Mouse (Mus musculus): ENCODE measurements around the gene Zfp467.

Zfp467 gene

DNA sequence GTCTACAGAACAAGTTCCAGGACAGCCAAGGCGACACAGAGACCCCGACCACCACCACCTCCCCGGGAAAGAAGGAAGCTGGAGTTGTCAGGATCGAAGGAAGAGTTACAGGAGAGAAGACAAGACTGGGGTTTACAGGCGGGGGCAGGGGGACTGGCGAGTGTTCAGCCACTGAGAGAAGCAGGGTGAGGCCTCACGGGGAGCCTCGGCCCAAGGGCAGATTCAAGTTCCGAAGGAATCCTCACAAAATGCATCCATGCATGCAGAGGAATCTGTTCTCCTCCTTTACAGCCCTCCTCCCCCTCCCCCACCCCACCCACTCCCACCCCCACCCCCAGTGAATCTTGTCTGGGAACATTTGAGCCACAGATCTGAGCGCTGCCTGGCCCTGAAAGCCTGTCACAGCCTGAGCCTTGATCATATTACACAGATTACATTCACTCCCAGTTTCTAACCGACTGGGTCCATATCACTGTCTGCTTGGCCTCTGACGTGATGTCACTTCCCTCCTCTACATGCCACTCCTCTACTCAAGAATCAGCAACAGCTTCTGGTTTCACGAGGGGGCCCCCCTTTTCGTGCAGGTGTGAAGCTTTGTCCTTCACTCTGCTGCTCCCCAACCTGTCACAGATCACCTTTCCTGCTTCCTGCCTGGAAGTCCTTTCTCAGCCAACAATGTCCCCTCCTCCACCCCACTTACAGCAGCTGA is 5.2 kb downstream of the Zfp467 start:
- DNase-seq (ENCODE audit: low spot score), result no peak

DNA sequence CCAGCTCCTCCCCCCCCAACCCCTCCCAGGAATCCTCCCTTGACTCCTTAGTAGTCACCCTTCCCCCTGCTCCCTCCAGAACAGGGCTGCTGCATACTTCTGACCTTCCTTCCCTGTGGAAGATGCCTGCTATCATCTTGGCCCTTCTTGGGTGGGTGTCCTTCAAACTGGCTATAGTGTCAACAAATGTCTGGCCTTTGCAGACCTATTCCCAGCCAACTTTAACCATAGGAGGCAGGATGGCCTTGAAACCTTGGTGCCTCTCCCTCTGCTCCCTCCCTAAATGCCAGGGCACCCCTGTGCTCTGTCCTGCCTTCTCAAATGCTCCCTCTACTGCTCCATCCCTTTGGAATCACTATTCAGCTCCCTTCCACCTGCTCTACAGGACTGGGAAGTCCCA is 6.0 kb downstream of the Zfp467 start:
- no peak for DNase-seq (ENCODE audit: low spot score)

DNA sequence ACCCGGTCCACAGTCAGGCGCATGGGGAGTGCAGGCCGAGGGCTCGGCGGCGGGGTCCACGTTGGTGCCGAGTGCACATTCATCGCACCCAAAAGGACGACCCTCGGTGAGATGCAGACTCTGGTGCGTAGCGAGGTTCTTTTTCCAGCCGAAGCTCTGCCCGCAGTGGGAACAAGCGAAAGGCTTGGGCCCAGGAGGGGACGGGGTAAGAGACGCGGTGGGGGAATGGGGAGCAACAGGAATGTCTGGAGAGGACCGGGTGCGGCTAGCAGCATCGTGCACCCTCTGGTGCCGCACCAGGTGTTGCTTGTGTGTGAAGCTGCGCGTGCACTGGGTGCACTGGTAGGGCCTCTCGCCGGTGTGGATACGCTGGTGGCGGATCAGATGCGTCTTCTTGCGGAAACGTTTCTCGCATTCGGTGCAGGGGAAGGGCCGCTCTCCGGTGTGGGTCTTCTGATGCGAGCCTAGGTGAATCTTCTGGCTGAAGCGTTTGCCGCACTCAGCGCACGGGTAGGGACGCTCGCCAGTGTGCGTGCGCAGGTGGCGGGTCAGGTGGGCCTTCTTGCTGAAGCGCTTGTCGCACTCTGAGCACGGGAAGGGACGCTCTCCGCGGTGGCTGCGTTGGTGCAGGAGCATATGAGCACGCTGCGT is 7.0 kb downstream of the Zfp467 start:
- DNase-seq (ENCODE audit: low spot score), result no peak

DNA sequence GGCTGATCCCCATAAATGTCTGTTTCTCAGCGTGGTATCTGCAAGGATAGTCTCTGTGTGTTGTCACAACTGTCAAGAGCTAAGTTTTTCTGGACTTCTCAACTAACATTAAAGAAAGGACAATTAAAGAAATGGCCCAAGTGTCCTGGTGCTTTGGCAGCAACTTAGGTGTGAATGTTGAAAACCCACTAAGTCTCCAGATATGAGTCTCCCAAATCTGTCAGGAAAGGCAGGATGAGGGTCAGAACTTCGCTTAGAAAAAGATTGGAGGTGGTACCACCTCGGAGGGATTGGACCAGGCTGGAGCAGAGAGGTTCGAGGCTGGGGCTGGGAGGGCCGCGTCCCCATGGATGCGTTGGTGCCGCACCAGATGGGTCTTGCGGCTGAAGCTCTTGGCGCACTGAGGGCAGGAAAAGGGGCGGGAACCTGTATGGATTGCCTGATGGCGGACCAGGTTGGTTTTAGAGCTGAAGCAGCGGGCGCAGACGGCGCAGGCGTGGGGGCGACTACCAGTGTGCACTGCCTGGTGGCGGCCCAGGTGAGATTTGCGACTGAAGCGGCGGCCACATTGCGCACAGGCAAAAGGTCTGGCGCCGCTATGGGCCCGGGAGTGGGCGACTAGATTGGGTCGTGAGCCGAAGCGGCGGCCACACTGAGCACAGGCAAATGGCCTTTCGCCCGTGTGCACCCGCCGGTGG is 7.8 kb downstream of the Zfp467 start:
- DNase-seq (ENCODE audit: low spot score), result no peak

DNA sequence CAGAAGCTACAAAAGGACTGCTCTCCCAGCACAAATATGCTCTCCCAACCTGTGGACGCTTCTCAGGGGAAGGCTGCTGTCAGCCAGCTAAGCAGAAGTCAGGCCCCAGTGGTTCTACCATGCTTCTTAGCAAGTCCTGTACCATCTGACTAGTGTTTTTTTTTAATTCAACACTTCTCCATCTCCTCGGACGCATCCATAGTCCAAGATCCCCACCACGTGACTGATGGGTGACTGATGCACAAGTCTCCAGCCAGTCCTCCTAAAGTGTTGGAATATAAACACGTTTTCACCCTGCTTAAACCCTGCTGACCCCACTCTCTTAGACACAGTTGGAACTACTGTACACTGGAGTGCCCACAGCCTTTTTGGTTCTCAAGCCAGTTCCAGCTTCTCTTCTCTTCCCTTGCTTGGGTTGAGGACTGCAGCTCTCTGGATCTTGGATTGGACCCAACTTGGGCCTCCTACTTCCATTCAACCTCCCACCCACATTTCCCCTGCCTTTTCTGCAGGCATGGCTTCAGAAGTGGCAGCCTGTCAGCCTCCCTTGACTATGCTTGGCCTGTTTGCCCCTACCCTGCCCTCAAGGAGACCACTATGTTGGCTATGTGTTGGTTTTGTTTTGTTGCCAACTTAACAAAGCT is 9.8 kb downstream of the Zfp467 start:
- no peak for DNase-seq (ENCODE audit: low spot score)

DNA sequence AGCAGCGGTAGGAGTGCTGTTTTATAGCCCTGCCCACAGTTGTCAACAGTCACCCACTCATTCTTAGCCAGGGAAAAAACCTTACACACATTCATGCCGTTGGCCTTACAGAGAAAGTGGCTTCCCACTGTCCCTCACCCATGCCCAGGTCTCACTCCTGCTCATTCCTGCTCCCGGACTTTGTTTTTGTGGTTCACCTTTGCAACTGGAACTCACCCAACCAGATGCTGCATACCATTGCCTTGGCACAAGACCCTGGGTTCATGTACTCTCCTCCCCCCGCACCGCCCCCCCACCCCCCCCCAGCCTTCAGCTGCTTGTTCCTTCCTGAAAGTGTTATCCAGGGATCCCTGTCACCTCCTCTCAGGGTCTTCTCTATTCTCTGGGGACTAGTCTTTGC is 10.5 kb downstream of the Zfp467 start:
- no peak for DNase-seq (ENCODE audit: low spot score)

DNA sequence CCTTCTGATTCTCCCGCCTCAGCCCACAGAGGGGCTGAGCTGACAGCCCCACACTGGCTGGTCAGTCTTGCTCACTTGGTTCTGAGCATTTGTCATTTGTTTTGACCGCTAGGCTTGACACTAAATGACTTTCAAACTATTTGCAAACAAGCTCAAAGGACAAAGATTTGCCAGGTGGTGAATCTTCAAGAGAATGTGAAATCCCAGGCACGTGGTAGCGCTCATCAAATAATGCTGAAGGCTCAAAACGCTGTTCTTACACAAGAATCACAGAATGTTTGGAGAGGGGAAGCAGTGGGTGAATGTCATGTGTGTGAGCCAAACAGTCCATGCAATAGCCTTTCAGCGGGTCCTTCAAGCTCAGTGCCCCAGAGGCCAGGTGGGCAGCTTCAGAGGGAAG is 11.0 kb downstream of the Zfp467 start:
- DNase-seq (ENCODE audit: low spot score), result no peak

DNA sequence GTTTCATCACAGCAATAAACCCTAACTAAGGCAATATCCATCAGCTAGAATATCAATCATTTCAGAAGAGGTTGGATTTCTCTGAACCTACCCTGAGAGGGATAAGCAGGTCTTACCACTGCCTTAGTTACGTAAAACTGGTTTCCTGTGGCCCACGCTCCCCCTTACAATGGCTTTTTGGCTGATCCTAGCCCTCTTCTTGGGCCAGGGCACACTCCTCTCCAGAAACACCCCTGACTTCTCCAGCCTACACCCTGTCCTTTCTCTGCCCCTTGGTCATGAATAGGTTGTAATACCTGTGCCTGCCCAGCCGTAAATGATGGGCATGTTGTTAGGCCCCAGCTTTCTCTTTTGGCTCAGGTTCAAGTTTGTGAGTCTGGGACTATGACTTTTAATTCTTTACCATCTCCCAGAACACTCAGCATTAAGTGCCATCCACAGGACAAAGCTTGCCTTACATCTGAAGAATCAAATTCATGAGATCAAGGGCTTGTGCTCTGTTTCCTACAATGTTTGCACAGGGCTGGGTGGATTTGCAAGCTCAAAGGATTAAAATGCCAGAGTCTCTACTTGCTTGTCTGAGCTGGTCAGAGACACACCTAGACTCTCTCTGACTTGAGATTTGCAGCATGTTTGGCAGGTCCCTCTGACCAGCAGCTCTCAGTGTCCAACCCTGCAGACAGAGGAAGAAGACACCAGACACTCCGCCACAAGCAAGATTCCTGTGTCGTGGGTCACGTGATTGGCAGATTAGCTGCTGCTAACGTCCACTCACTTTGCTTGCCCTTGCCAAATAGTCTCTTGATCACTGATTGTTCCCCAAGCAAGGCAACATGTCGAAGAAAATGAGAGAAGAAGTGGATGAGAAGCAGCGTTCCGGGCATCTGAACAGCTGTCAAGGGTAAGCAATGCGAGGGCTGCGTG is 12.5 kb downstream of the Zfp467 start:
- DNase-seq (ENCODE audit: low spot score), result no peak

DNA sequence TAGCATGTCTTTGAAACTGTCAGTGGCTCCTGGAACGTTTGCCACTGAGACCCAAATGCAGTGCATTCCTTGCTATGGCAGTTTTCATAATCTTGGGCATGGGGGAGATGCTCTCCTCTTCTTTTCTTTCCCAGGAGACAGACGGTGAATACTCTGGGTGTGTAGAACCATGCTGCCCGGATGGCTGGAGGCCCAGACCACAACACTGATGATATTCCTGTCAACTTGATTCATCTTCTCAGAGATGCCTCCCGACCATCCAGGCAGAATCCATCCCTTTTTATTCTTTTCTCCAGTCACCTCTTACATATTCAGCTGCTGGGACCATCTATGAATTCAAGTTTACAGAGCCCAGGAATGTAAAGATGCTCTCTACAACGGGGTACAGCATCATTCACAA is 14.9 kb downstream of the Zfp467 start:
- DNase-seq (ENCODE audit: low spot score), result no peak

DNA sequence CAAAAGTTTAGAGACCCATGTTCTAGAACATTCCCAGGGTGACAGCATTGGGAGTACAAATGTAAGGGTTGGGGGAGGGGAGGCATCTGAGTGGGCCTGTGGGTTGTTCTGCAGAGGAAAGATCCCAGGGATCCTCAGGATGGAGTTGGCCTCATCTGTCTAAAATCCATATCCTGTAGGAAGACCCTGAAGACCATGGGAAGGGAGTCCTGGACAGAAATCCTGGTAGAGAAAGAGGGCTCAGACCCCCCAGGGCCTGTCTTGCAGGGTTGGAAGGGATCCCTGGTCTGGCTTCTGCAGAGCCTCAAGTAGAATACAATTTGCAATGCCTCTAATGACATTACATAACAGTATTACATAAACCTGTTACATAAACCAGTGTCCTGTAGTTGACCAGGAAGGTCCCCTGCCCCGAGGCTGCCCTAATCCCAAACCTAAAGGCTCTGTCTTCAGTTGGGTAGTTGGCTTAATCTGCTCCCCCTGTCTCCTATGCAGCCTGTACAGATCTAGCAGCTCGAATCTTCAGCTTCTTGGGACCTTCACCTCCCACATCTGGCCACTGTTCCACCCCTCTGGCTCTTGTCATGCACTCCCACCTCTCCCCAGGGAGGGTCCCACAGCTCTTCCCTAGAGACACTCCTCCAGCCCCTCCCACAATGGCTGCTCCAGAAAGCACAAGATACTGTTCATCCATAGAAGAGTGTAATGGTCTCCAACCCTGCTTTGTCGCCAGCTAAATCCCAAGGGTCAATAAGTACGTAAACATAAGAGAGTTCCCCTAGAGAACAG is 16.7 kb downstream of the Zfp467 start:
- DNase-seq (ENCODE audit: low spot score), result no peak

DNA sequence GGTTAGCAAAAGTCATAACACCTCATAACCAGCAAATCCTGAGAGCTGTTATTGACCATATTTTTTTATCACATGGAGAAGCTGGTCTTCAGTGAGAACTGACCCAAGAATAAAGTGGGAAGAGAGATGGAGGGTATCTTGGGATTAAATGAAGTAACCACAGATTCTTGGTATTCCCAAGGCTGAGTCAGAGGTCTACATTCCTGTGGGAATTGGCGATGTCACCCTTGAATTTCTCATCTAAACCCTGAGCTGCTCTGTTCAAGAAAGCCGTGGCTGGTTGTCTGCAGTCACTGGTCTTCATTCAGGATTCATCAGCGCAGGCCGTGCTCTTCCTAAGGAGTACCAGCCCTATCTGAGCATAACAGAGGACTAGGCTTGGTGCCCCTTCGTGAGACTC is 18.7 kb downstream of the Zfp467 start:
- no peak for DNase-seq (ENCODE audit: low spot score)

DNA sequence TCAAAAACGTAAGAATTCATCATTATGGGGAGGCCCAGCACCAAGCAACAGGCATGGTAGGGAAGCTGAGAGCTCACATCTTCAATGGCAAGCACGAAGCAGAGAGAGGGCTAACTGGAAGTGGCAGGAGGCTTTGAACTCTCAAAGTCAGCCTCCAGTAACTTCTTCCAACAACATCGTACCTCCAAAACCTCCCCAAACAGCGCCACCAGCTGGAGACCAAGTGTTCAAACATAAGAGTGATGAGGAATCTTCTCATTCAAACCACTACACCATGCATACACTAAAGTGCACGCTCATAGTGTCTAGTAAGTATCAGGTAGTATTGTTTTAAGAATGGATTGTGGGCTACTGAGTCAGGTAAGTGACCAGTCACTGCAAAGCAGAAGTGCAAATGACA is 21.6 kb downstream of the Zfp467 start:
- DNase-seq (ENCODE audit: low spot score), result no peak

DNA sequence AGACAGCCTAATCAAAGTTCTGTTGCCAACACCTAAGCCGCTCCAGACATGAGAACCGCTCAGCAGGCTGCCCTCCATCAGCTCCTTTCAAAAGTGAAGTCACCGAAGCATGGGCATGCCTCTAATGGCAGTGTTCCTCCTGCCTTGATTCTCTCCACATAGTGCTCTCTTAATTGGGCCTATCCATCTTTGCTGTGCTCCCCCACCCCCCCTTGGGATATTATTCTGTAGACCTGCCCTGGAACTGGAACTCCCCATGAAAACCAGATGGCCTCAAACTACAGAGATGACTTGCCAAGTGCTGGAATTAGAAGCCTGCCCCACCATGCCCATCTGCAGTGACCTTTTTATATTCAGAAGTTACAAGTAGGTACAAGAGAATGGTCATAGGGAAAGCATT is 22.3 kb downstream of the Zfp467 start:
- no peak for DNase-seq (ENCODE audit: low spot score)

DNA sequence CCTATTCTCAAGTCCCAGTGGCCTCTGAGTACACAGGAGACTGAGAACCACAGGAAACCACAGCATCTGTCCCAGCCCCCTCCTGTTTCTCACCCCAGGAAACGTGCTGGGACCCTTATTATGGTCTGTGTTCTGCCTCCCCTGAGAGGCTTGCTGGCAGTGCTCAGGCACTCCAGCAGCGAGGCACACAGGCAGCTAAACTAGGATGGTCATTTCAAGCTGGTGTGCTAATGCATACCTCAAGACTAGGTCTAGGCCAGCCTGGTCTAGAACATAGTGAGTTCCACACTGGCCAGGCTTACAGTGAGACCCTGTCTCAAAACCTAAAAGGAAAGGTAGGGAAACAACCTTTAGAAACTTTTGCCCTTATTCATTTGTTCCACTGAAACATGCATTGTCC is 25.0 kb downstream of the Zfp467 start:
- DNase-seq (ENCODE audit: low spot score), result no peak

DNA sequence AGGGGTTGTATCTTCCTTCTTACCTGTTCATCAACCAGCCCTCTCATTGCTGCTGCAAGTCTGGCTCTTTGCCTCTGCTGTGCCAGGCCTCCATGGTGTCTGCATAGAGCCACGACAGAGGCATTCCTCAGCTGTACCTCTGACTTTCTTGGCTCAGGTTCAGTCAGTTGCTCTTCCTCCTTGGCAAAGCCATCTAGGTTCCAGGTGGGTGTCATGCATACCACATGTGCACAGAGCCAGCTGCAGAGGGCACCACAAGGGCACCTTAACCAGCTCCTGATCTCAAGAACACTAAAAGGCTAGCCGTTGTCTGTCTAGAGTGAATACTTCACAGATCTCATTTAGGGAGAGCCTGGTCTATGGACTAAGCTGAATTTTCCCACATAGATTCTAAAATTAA is 29.1 kb downstream of the Zfp467 start:
- DNase-seq (ENCODE audit: low spot score), result no peak

DNA sequence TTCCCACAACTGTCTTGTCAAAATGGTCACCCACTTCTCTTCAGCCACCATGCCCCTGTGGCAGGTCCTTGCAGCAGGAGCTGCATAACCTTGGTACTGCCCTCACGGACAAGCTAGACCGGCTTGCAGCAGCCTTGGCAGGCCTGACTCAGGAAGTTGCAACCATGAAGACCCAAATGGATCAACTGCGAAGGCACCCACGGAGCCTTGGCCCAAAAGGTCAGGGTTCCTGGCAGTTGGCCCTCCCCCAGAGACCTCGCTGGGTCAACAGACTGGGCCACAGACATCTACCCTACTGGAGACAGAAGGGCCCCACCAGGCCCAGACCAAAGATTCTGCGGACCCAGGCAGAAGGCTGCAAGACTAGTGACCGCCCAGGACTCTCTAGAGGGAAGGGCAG is 30.0 kb downstream of the Zfp467 start:
- no peak for DNase-seq (ENCODE audit: low spot score)

DNA sequence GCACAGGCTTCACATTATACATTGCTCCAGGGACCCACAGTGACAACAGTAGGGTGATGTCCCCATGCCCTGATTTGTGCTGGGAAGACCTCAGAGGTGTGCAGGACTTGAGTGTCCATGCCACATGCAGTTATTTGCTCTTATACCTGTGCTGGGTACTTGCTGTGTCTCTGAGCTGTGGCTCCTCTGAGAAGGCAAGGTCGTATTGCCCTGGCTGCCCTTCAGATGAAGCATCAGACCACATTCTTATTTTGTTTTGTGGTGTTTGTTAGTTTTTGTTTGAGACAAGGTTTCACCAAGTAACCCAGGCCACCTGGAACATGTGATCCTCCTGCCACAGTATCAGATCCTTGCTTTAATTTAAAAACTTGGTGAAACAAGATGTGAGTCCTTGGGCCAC is 30.7 kb downstream of the Zfp467 start:
- DNase-seq (ENCODE audit: low spot score), result no peak

DNA sequence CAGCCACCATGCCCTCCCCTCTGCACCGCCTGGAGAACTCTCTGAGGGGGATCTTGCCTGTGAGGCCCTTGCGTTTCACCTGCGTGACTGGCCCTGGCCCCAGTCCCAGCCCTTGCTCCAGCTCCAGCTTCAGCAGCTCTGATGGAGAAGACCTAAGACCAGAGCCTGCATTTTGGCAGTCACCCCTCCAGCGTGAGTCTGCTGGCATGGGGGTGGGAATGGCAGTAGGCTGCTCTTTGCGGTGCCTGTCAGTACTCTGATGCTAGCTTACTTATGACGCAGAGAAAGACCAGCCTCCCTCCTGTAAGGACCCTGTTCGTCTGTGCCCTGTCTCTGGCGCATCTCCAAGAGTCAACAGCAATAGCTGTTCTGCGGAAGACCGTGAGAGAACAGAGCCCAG is 32.5 kb downstream of the Zfp467 start:
- DNase-seq (ENCODE audit: low spot score), result no peak

DNA sequence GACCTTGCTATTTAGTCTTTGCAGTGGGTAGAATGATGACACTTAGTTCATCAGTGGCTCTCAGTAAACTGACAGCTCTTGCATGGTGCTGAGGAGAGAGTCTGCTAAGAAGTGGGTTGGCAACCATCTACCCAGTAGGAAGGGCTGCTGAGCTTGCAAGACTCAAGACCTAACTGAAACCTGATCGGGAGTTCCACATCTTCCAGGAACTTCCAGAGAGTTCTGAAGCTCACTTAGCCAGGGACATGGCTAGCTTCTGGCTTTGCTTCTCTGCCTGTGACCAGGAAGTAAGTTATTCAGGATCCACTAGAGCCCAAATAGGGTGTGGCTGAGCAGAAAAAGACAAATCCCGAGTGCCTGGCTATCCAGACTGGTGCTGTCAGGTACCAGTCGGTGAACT is 33.0 kb downstream of the Zfp467 start:
- no peak for DNase-seq (ENCODE audit: low spot score)

DNA sequence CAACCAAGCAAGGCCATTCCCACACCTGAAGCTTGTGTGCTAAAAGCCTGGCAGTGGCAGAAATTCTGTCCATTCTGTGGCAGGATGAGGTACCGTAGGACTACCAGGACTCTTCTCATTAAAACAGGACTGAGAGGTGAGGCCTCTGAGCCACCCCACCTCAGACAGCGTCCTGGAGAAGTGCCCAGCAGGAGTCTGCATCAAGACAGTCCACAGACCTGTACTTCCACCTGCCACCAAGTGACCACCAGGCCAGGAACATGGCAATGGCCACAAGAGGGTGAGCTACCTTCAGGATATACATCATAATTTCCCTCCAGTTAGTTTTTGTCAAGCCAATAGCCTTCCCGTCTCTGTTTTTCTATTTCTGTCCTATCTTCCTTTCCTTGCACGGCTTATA is 33.5 kb downstream of the Zfp467 start:
- no peak for DNase-seq (ENCODE audit: low spot score)
